Mouse (Mus musculus) liver, adult 2 months (tissue): ENCODE measurements around the gene Alkbh1. TPM values are rescaled to one million over a fixed set of nuclear protein-coding genes. Genes with fewer than 3 reads are reported as not detected.

ENCODE experiments used
- DNase-seq: peaks from one replicate; pipeline ENCODE4 v3.0.0-alpha.2; 2011; ENCODE audit warnings: low read depth, low spot score; ENCODE audit errors: extremely low read depth
- H3K27ac ChIP-seq: fragments of 200-500 bp; replicated peaks from 2 replicates; pipeline ENCODE4 v1.5.1; 2012; ENCODE audit warnings: low read depth, mild to moderate bottlenecking, control low read depth, inconsistent platforms, low read length; ENCODE audit not compliant: insufficient read depth
- H3K27me3 ChIP-seq: fragments of 200-500 bp; 2 replicates; pipeline ENCODE4 v1.6.1; 2012; ENCODE audit warnings: mild to moderate bottlenecking, moderate library complexity, low read length, inconsistent platforms; ENCODE audit not compliant: control insufficient read depth, insufficient read depth
- H3K36me3 ChIP-seq: fragments of 200-500 bp; 2 replicates; pipeline ENCODE4 v1.6.1; 2012; ENCODE audit warnings: low read length, inconsistent platforms; ENCODE audit not compliant: control insufficient read depth, insufficient read depth
- H3K4me1 ChIP-seq: fragments of 200-500 bp; 2 replicates; pipeline ENCODE4 v1.6.1; 2011; ENCODE audit warnings: low read length; ENCODE audit not compliant: control insufficient read depth, insufficient read depth
- H3K4me3 ChIP-seq: fragments of 200-500 bp; 2 replicates; pipeline ENCODE4 v1.5.1; 2011; ENCODE audit warnings: low read depth, mild to moderate bottlenecking, control low read depth, low read length, moderate library complexity; ENCODE audit not compliant: insufficient read depth
- H3K79me2 ChIP-seq: fragments of 200-500 bp; 2 replicates; pipeline ENCODE4 v1.6.1; 2012; ENCODE audit warnings: inconsistent platforms, mild to moderate bottlenecking, low read length, moderate library complexity; ENCODE audit not compliant: control insufficient read depth, insufficient read depth
- H3K9ac ChIP-seq: fragments of 200-500 bp; 2 replicates; pipeline ENCODE4 v1.6.1; 2012; ENCODE audit warnings: low read depth, mild to moderate bottlenecking, control low read depth, inconsistent platforms, low read length
- CTCF ChIP-seq: fragments of 200-500 bp; IDR thresholded peaks from 2 replicates; pipeline ENCODE4 v1.5.1; 2011; ENCODE audit warnings: low read depth, low read length, control low read depth
- POLR2A ChIP-seq: fragments of 200-500 bp; IDR thresholded peaks from 2 replicates; pipeline ENCODE4 v1.6.1; 2011; ENCODE audit warnings: low read length, control low read depth; ENCODE audit not compliant: insufficient read depth; ENCODE audit errors: extremely low read depth
- whole genome bisulfite sequencing: fragments of 180-500 bp; shearing (Covaris S2); methylation state at CpG from one replicate; pipeline ENCODE4 v1.1.7; 2018; 5-methylcytosine and 5-hydroxymethylcytosine counted together
- polyA plus RNA-seq: library from polyadenylated mRNA; depleted of rRNA; stranded (reverse); fragments of >200 nt; gene quantifications from 2 replicates; pipeline ENCODE4 v1.2.3, GENCODE M21; 2012
- total RNA-seq: library from RNA; depleted of rRNA; stranded (reverse); fragments of >200 nt; gene quantifications from 2 replicates; pipeline ENCODE4 v1.2.3, GENCODE M21; 2014

Gene Alkbh1
- total and polyA plus RNA-seq, 2 experiments: 8.4 to 11.1 TPM

DNA sequence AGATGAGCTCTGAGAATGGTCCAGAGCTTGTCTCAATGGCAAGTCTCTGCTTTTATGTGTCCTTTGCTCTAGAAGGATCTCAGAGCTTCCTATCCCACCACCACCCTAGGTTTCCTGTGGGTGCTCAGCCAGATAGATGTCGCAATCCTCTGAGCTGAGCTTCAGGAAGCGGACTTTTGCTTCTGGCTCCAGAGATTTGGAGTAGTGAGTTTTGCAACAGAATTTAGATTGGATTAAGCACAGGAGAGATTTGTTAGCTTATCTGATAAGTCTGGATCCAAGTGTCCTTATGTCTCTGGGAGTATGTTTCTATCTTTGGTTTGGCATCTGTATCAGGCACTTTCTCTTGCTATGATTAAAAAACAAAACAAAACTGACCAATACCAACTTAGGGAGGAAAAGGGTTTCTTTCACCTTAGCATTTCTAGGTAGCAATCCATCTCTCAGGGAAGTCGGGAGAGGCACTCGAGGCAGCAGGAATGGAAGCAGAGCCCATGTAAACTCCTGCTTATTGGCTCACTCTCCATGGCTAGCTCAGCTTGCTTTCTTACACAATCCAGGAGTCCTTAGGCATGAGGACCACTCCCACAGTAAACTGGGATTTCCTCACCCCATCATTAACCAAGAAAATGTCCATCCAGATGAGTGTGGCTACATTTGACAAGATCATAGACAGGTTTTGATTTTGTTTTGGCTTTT, 50.2 kb downstream of the Alkbh1 start:
- WGBS: 7% methylated on average over 4 of the region's 4 CpGs
- no peak overlapping the region for H3K9ac ChIP-seq
- peaks cover 25% of the 10 kb centered on the region for H3K4me1 ChIP-seq
- no peaks in the 10 kb centered on the region for H3K79me2 ChIP-seq
- H3K36me3 ChIP-seq: no peaks in the 10 kb centered on the region
- peak; percentile 95 for DNase-seq
- H3K27ac ChIP-seq: peak overlapping the region; percentile 75
- TF ChIP-seq POLR2A: no peak
- TF ChIP-seq CTCF: no peak
- H3K4me3 ChIP-seq: no peak overlapping the region
- H3K27me3 ChIP-seq: no peaks in the 10 kb centered on the region

- peak; percentile 73 for DNase-seq
- peaks cover 19% of the 10 kb centered on the region for H3K4me1 ChIP-seq
- TF ChIP-seq CTCF (no peak), POLR2A (no peak)
- H3K36me3 ChIP-seq: no peaks in the 10 kb centered on the region
- H3K79me2 ChIP-seq: peaks cover 8% of the 10 kb centered on the region
- H3K9ac ChIP-seq: no peak overlapping the region
- peak overlapping the region; percentile 15; the same call in 1 of the 2 replicates for H3K27ac ChIP-seq
- no peaks in the 10 kb centered on the region for H3K27me3 ChIP-seq
- no peak overlapping the region for H3K4me3 ChIP-seq
Observed at GRCm38 (mm10) chr12:87391355-87391754, 52.5 kb downstream of the Alkbh1 start.

GRCm38 (mm10) chr12:87389231-87389630, 54.6 kb downstream of the Alkbh1 start:
- no peak overlapping the region for H3K9ac ChIP-seq
- H3K79me2 ChIP-seq: peaks cover 12% of the 10 kb centered on the region
- H3K4me3 ChIP-seq: no peak overlapping the region
- WGBS: 63% methylated on average over 3 of the region's 3 CpGs
- no peak overlapping the region for H3K27ac ChIP-seq
- H3K4me1 ChIP-seq: peaks cover 18% of the 10 kb centered on the region
- no peaks in the 10 kb centered on the region for H3K36me3 ChIP-seq
- DNase-seq: no peak
- TF ChIP-seq CTCF: no peak
- TF ChIP-seq POLR2A: no peak
- no peaks in the 10 kb centered on the region for H3K27me3 ChIP-seq

GRCm38 (mm10) chr12:87388122-87388774, 55.6 kb downstream of the Alkbh1 start, which contains the start of gene Sptlc2:
TSS of gene Sptlc2 (minus strand) at chr12:87388355.
- Histone ChIP-seq H3K4me3 (peak within 1 kb of the TSS; percentile 96), H3K9ac (peak within 1 kb of the TSS; percentile 92), H3K4me1 (peaks cover 12% of the 10 kb centered on the region), H3K27me3 (no peaks in the 10 kb centered on the region), H3K36me3 (no peaks in the 10 kb centered on the region), H3K27ac (peak within 1 kb of the TSS; percentile 73), H3K79me2 (peaks cover 12% of the 10 kb centered on the region)
- under 1% methylated on average over 45 of the region's 45 CpGs for WGBS
- DNase-seq: peak; percentile 100
- TF ChIP-seq CTCF: no peak
- TF ChIP-seq POLR2A: peak; percentile 82

DNA sequence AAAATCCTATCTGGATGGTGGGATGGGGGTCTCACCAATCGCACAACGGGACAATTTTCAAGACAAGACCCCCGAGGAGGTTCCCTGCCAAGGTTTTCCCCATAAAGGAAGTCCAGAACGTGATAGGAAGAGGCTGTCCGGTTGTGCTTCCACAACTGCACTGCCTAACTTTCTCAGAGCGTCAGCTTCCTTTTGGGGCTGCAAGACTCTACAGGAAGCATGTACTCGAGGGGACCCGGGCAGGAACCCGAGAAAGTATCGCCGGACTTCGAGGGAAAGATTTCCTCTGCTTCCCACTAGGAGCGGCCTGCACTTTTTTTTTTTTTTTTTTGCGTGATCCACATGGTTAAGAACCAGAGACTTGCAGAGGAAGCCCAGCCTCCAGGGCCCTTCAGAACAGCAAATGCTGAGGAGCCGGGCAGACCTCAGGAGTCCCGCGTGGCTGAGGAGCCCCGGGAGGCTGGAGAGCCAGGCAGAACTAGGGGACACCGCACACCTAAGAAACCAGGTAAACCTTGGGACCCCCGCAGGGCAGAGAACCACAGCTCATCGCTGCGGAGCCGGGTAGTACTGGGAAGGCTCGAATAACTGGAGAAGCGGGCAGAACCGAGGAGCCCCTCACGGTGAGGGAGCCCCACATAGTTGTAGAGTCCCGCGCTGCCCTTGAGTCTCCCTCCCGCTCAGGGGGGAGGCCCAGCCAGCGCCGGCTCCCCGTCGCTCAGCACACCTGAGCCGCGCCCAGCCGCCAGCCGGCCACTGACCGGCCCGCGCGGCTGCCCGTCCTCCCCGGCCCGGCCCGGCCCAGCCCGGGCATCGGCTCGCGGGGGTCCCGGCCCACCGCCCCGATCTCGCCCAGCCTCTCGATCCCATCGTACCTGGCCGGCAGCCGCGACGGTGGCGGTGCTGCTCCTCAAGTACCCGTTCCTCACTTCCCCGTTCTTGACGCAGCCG, 56.4 kb downstream of the Alkbh1 start:
- Histone ChIP-seq H3K4me3 (peak overlapping the region; percentile 96), H3K9ac (peak overlapping the region; percentile 92), H3K27me3 (no peaks in the 10 kb centered on the region), H3K36me3 (no peaks in the 10 kb centered on the region), H3K27ac (peak overlapping the region; percentile 73), H3K79me2 (peaks cover 12% of the 10 kb centered on the region), H3K4me1 (peaks cover 10% of the 10 kb centered on the region)
- DNase-seq: no peak
- WGBS: under 1% methylated on average over 56 of the region's 65 CpGs
- TF ChIP-seq POLR2A (no peak), CTCF (no peak)
